Comparison of ENCODE assay signal across 10 mouse cellular contexts in the genomic region with DNA sequence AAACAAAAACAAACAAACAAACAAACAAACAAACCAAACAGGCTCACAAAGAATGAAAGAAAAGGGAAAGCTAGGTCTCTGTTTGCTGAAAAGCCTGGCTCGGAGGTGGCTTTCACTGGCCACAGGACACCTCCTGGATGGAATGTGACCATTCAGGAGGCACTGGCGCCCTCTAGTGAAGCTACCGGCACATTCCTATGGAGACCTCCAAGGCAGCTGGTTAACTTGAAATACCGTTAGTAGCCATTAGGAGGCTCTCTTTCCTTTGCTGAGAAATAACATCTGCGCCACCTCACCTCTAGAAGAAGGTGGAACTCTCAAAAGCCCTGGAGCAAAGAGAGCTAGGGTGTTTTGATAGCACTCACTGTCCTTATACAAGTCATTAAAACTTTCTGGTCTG.
DNase-seq lines count a peak whose midpoint lies in the region; ATAC-seq and TF ChIP-seq lines count a peak whose summit lies in the region.
"Had no signal": no experiment of that assay in that cellular context is flagged by ENCODE, and none has a peak within 500 bp of the region (broad histone marks: within the 10 kb centered on the region; RNA-seq: fewer than 3 reads in every experiment).

No protein-coding gene starts in this region.

- H3K4me1 ChIP-seq in embryonic facial prominence, embryonic 14.5 days (ENCODE audit: control insufficient read depth, insufficient read depth, low read length): 0 out of 2 replicates have a peak, but pooled peaks cover 5% of the 10 kb centered on the region
- no peaks in the 10 kb centered on the region for H3K4me1 ChIP-seq in lung, adult 2 months (ENCODE audit: control insufficient read depth, insufficient read depth, low read length)
- H3K4me1 ChIP-seq: neural tube, embryonic 12.5 days had no signal

- H3K4me3 ChIP-seq in embryonic facial prominence, embryonic 14.5 days (ENCODE audit: low read depth, low read length): no peak overlapping the region
- no peak overlapping the region for H3K4me3 ChIP-seq in lung, adult 2 months (replicated peaks; ENCODE audit: extremely low read depth, low read depth, low read length)
- H3K4me3 ChIP-seq: heart, embryonic 15.5 days; neural tube, embryonic 12.5 days had no signal

- peak; percentile 6 for DNase-seq in cerebellum, adult 11 months
- no peak for DNase-seq in cerebellum, adult 11-12 months
- DNase-seq in left cerebral cortex, adult 18-20 months (ENCODE audit: low spot score in 2 of 2): peak; percentile 23 to 33
- no peak for DNase-seq in left cerebral cortex, postnatal 36 days (ENCODE audit: low spot score in 2 of 2)
- DNase-seq in ZHBTc4 (ENCODE audit: low read depth, low spot score): peak; percentile 92
- DNase-seq in embryonic facial prominence, embryonic 14.5 days (ENCODE audit: low spot score): peak; percentile 57
- peak; percentile 6 for DNase-seq in lung, adult 2 months
- no peak for DNase-seq in natural killer cell, adult 2 months (ENCODE audit: low spot score in 2 of 2)

- 32% methylated on average over 5 of the region's 5 CpGs for WGBS in embryonic facial prominence, embryonic 14.5 days
- 44% methylated on average over 5 of the region's 5 CpGs for WGBS in lung, adult 2 months

- ATAC-seq in embryonic facial prominence, embryonic 14.5 days (ENCODE audit: low read depth): peak; percentile 30; the same call in 1 of the 2 replicates

- peak; percentile 48 for TF ChIP-seq CTCF in lung, adult 2 months (IDR thresholded peaks at IDR 0.05; ENCODE audit: insufficient read depth, low read length)

- H3K36me3 ChIP-seq in embryonic facial prominence, embryonic 14.5 days (ENCODE audit: control insufficient read depth, insufficient read depth, low read length): no peaks in the 10 kb centered on the region
- H3K36me3 ChIP-seq: heart, embryonic 15.5 days; neural tube, embryonic 12.5 days had no signal

- H3K4me2 ChIP-seq in embryonic facial prominence, embryonic 14.5 days (ENCODE audit: low read depth, low read length): no peak overlapping the region
- H3K4me2 ChIP-seq: heart, embryonic 15.5 days; neural tube, embryonic 12.5 days had no signal

- no peak for TF ChIP-seq POLR2A in lung, adult 2 months (IDR thresholded peaks at IDR 0.05; ENCODE audit: borderline replicate concordance, extremely low read depth, low read depth, low read length)

- no peak overlapping the region for H3K9ac ChIP-seq in embryonic facial prominence, embryonic 14.5 days (ENCODE audit: low read depth, low read length)
- H3K9ac ChIP-seq: heart, embryonic 15.5 days; neural tube, embryonic 12.5 days had no signal

- H3K27ac ChIP-seq in embryonic facial prominence, embryonic 14.5 days (replicated peaks; ENCODE audit: low read depth, low read length): no peak overlapping the region
- H3K27ac ChIP-seq: heart, embryonic 15.5 days; neural tube, embryonic 12.5 days had no signal

- intact Hi-C loops in left cerebral cortex, postnatal 36 days (cut with DNase I): no loop called here

- no peaks in the 10 kb centered on the region for H3K9me3 ChIP-seq in embryonic facial prominence, embryonic 14.5 days (ENCODE audit: control insufficient read depth, low read length)
- H3K9me3 ChIP-seq: heart, embryonic 15.5 days; neural tube, embryonic 12.5 days had no signal

- H3K27me3 ChIP-seq in embryonic facial prominence, embryonic 14.5 days (replicated peaks; ENCODE audit: control insufficient read depth, insufficient read depth, low read length): no peaks in the 10 kb centered on the region
- H3K27me3 ChIP-seq: heart, embryonic 15.5 days; neural tube, embryonic 12.5 days had no signal

Comparison
In these comparisons a context has a peak if more than half of its experiments do, and no peak if none do; other contexts are left out.
1. DNase-seq: peak in cerebellum, adult 11 months (single experiment), left cerebral cortex, adult 18-20 months (2 of 2), ZHBTc4 (single experiment), embryonic facial prominence, embryonic 14.5 days (single experiment) and lung, adult 2 months (single experiment); none in cerebellum, adult 11-12 months (single experiment), left cerebral cortex, postnatal 36 days (0 of 2) and natural killer cell, adult 2 months (0 of 2).